Mouse (Mus musculus) left cerebral cortex, adult 2 months (tissue): Measurements from ENCODE around the gene Oxct2b. TPM values are rescaled to one million over a fixed set of nuclear protein-coding genes. Genes with fewer than 3 reads are reported as not detected.

Experiments used
- DNase-seq, 2 experiments: peaks; one replicate each; pipeline ENCODE4 v3.0.0; 2021 to 2022; ENCODE audit warnings: low spot score in 2 of 2, mixed read lengths in 1 of 2; ENCODE audit errors: extremely low spot score in 1 of 2
- H3K27ac ChIP-seq: fragments of 200-600 bp; 2 replicates; pipeline ENCODE4 v1.8.1; 2022
- H3K4me3 ChIP-seq: fragments of 200-600 bp; 2 replicates; pipeline ENCODE4 v1.8.1; 2022
- CTCF ChIP-seq: fragments of 200-600 bp; IDR thresholded peaks from 2 replicates; pipeline ENCODE4 v1.8.1; 2022; ENCODE audit warnings: antibody characterized with exemption, mild to moderate bottlenecking, moderate library complexity
- intact Hi-C: fragments of 180-260 bp; cut with DNase I; formaldehyde crosslinking; loops from one replicate; pipeline ENCODE4 v1.15.1; 2025
- total RNA-seq, 2 experiments: library from RNA; stranded (reverse); gene quantifications; 2 replicates each; pipeline ENCODE4 v1.2.3; 2021

The Oxct2b gene
- total RNA-seq, 2 experiments from 2014 or later = 0.25 to 0.30 TPM

DNA sequence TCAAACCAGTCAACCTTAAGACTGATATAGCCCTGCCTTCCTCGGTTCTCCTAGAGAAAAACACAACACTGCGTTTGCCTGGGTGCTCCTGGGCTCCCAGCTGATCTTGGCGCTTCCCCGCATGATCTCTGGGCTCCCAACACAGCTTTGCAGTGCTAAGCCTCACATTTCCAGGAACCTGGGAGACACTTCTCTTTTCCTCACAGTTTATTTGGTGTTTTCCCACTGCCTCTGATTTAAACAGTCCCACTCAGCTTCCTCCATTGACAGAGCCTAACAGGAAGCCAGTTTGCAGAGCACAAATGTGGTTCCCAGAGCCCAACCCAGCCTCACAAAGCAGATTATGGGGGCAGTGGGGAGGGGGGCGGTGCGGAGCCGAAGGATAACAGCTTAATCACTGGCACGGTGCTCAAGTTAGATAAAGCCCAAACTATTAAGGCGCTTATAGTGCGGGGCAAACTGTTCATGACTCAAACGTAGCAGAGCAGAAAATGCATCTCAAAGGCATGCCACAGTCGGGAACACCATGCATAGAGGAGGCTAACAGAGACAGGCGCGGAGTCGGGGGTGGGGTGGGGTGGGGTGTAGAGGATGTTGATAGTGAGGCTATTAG, 46.3 kb downstream of the Oxct2b start:
- intact Hi-C loops = no loop called here
- no peak overlapping the region for H3K27ac ChIP-seq
- no peak for TF ChIP-seq CTCF
- no peak overlapping the region for H3K4me3 ChIP-seq
- no peak for DNase-seq

DNA sequence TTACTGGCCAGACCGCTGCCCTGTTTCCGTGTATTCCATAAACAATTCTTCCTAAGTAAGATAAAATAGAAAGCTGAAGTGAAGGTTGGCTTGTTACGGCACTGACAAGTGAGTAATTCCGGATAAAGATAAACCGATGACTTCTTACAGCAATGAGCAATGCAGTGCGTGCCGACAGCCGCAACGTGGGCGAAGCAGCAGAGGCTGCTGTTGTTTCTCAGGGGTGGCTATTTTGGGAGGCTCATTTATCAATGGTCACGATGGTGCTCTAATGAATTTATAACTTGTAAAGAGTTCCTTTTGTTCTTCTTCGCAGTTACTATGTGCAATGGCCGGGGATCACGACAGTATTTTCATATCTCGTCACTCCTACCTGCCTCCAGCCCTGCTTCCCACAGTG, 48.1 kb downstream of the Oxct2b start:
- Histone ChIP-seq H3K27ac (no peak overlapping the region), H3K4me3 (no peak overlapping the region)
- peak in 1 of 2 experiments; percentile 64 for DNase-seq
- intact Hi-C loops = loop anchor here (1.0 to 2.0 kb wide), 2 partner anchors 17 to 19 kb away; partner anchors contain the start of gene Hpcal4
- no peak for TF ChIP-seq CTCF

Other genes starting within 250 kb of the Oxct2b start
- gene Cap1, start 230.2 kb upstream of the Oxct2b start, total RNA-seq = 100 to 1,000 TPM; 260 to 281 TPM
- 10 to 100 TPM; 35.0 to 39.8 TPM for gene Mfsd2a, start 155.1 kb upstream of the Oxct2b start, total RNA-seq
- gene Mycl, start 120.6 kb upstream of the Oxct2b start, total RNA-seq = 10 to 100 TPM; 11.3 to 12.0 TPM
- gene Trit1, start 99.7 kb upstream of the Oxct2b start, total RNA-seq = 10 to 100 TPM; 17.9 to 21.8 TPM
- gene Bmp8b, start 11.1 kb upstream of the Oxct2b start, total RNA-seq = under 1 TPM in 1 of 2 experiments, not detected in 1; 0.26 TPM
- gene Ppie, start 23.7 kb downstream of the Oxct2b start, total RNA-seq = 10 to 100 TPM; 19.3 to 24.4 TPM
- gene Hpcal4, start 67.0 kb downstream of the Oxct2b start, total RNA-seq = 100 to 1,000 TPM; 530 to 532 TPM
- 10 to 100 TPM in 1 of 2 experiments, 1 to 10 TPM in 1; 9.3 to 11.4 TPM for gene Nt5c1a, start 85.2 kb downstream of the Oxct2b start, total RNA-seq
- 1 to 10 TPM; 2.7 to 3.9 TPM for gene Heyl, start 117.3 kb downstream of the Oxct2b start, total RNA-seq
- gene Pabpc4, start 146.1 kb downstream of the Oxct2b start, total RNA-seq = 10 to 100 TPM; 44.9 to 45.4 TPM
- gene Oxct2a, start 207.4 kb downstream of the Oxct2b start, total RNA-seq = not detected
- gene Bmp8a, start 227.0 kb downstream of the Oxct2b start, total RNA-seq = under 1 TPM; 0.30 to 0.48 TPM